Mouse (Mus musculus) MEL (cell line): ENCODE measurements at regions not wholly inside any gene's neighbourhood (a gene's known extent, or its start where the extent isn't known, plus 50 kb on each side); places are given as distances from the start of the nearest gene placed in this dataset.

ENCODE experiments used
- BHLHE40 ChIP-seq: IDR thresholded peaks from 2 replicates; pipeline ENCODE4 v1.6.1; 2012; ENCODE audit warnings: low read depth, mild to moderate bottlenecking, inconsistent platforms, low read length, improper control_type of control experiment, borderline replicate concordance
- CTCF ChIP-seq, 3 experiments: IDR thresholded peaks in 2 of 3; conservative IDR thresholded peaks in 1 of 3; 2 replicates each; pipeline ENCODE4 v1.5.1; 2011 to 2012; ENCODE audit warnings: low read length in 3 of 3, low read depth in 2 of 3, mild to moderate bottlenecking in 2 of 3, improper control_type of control experiment in 1 of 3, inconsistent platforms in 1 of 3, mixed read lengths in 1 of 3, moderate library complexity in 1 of 3; ENCODE audit not compliant: control insufficient read depth in 1 of 3, insufficient read depth in 1 of 3, poor library complexity in 1 of 3, severe bottlenecking in 1 of 3
- E2F4 ChIP-seq: IDR thresholded peaks from 2 replicates; pipeline ENCODE4 v1.6.1; 2011; ENCODE audit warnings: low read depth, low read length, improper control_type of control experiment, borderline replicate concordance
- EP300 ChIP-seq, 2 experiments: IDR thresholded peaks; 2 replicates each; pipeline ENCODE4 v1.6.1; 2011; ENCODE audit warnings: improper control_type of control experiment in 2 of 2, low read length in 2 of 2, low read depth in 1 of 2, mild to moderate bottlenecking in 1 of 2
- ETS1 ChIP-seq: IDR thresholded peaks from 2 replicates; pipeline ENCODE4 v1.6.1; 2012; ENCODE audit warnings: low read depth, mild to moderate bottlenecking, inconsistent platforms, low read length, improper control_type of control experiment, moderate library complexity
- HCFC1 ChIP-seq: IDR thresholded peaks from 2 replicates; pipeline ENCODE4 v1.6.1; 2012; ENCODE audit warnings: low read depth, mild to moderate bottlenecking, inconsistent platforms, low read length, improper control_type of control experiment, moderate library complexity
- POLR2A ChIP-seq, 2 experiments: IDR thresholded peaks; 2 replicates each; pipeline ENCODE4 v1.6.1; 2011 to 2012; ENCODE audit warnings: low read length in 2 of 2, mild to moderate bottlenecking in 2 of 2, control low read depth in 1 of 2, improper control_type of control experiment in 1 of 2, low read depth in 1 of 2, moderate library complexity in 1 of 2; ENCODE audit not compliant: control insufficient read depth in 1 of 2, insufficient read depth in 1 of 2, poor library complexity in 1 of 2
- RAD21 ChIP-seq: IDR thresholded peaks from 2 replicates; pipeline ENCODE4 v1.6.1; 2011; ENCODE audit warnings: mild to moderate bottlenecking, low read depth, low read length, improper control_type of control experiment
- UBTF ChIP-seq: IDR thresholded peaks from 2 replicates; pipeline ENCODE4 v1.6.1; 2012; ENCODE audit warnings: low read depth, mild to moderate bottlenecking, inconsistent platforms, low read length, improper control_type of control experiment, moderate library complexity, borderline replicate concordance; ENCODE audit not compliant: insufficient read depth
- ZC3H11A ChIP-seq: IDR thresholded peaks from 2 replicates; pipeline ENCODE4 v1.6.1; 2012; ENCODE audit warnings: low read depth, mild to moderate bottlenecking, inconsistent platforms, low read length, improper control_type of control experiment
- ZNF384 ChIP-seq: IDR thresholded peaks from 2 replicates; pipeline ENCODE4 v1.6.1; 2012; ENCODE audit warnings: low read depth, mild to moderate bottlenecking, inconsistent platforms, low read length, improper control_type of control experiment

- TF ChIP-seq CTCF (IDR thresholded peaks at IDR 0.05 in 2 of 3, conservative IDR thresholded peaks at IDR 0.05 in 1 of 3; ENCODE audit: control insufficient read depth in 1 of 3, insufficient read depth in 1 of 3, low read depth in 2 of 3, low read length in 3 of 3, poor library complexity in 1 of 3, severe bottlenecking in 1 of 3), result no peak
- no peak for TF ChIP-seq EP300 (IDR thresholded peaks at IDR 0.05; ENCODE audit: low read depth in 1 of 2, low read length in 2 of 2)
- TF ChIP-seq RAD21, result no peak
- no peak for TF ChIP-seq ETS1
- TF ChIP-seq BHLHE40, result no peak
- TF ChIP-seq E2F4, result no peak
- no peak for TF ChIP-seq POLR2A (IDR thresholded peaks at IDR 0.05; ENCODE audit: control insufficient read depth in 1 of 2, insufficient read depth in 1 of 2, low read depth in 1 of 2, low read length in 2 of 2, poor library complexity in 1 of 2)
- TF ChIP-seq UBTF, result no peak
- no peak for TF ChIP-seq HCFC1
- TF ChIP-seq ZNF384, result no peak
- TF ChIP-seq ZC3H11A, result no peak
Measured at GRCm38 (mm10) chr5:100218256-100218851, 58.7 kb upstream of the Tmem150c start.
